Mouse (Mus musculus) embryonic facial prominence, embryonic 11.5 days (tissue): ENCODE data around the gene Fxyd1. TPM values are rescaled to one million over a fixed set of nuclear protein-coding genes. Genes with fewer than 3 reads are reported as not detected.

ENCODE experiments used
- ATAC-seq: fragments of 200-750 bp; cut with Nextera tagmentation; replicated peaks from 2 replicates; pipeline ENCODE4 v1.8.0; 2017; ENCODE audit warnings: low read depth; ENCODE audit not compliant: insufficient number of reproducible peaks, low FRiP score, low TSS enrichment
- DNase-seq: peaks from one replicate; pipeline ENCODE4 v3.0.0-alpha.2; 2015; ENCODE audit warnings: low spot score
- H3K27ac ChIP-seq: fragments of 300-500 bp; sonication (generic); replicated peaks from 2 replicates; pipeline ENCODE4 v1.5.1; 2014; ENCODE audit warnings: mild to moderate bottlenecking, low read depth, low read length, control low read depth
- H3K27me3 ChIP-seq: fragments of 300-500 bp; sonication (generic); 2 replicates; pipeline ENCODE4 v1.6.1; 2014; ENCODE audit warnings: mild to moderate bottlenecking, low read length, moderate library complexity, mixed read lengths; ENCODE audit not compliant: control insufficient read depth, insufficient read depth
- H3K36me3 ChIP-seq: fragments of 300-500 bp; sonication (generic); replicated peaks from 2 replicates; pipeline ENCODE4 v1.6.1; 2014; ENCODE audit warnings: low read depth, mild to moderate bottlenecking, low read length, moderate library complexity, mixed read lengths; ENCODE audit not compliant: control insufficient read depth, insufficient read depth
- H3K4me1 ChIP-seq: fragments of 300-500 bp; sonication (generic); 2 replicates; pipeline ENCODE4 v1.6.1; 2014; ENCODE audit warnings: low read length, mixed read lengths; ENCODE audit not compliant: control insufficient read depth, insufficient read depth
- H3K4me2 ChIP-seq: fragments of 300-500 bp; sonication (generic); 2 replicates; pipeline ENCODE4 v1.6.1; 2014; ENCODE audit warnings: low read depth, mild to moderate bottlenecking, control low read depth, low read length, moderate library complexity
- H3K4me3 ChIP-seq: fragments of 300-500 bp; sonication (generic); 2 replicates; pipeline ENCODE4 v1.5.1; 2014; ENCODE audit warnings: low read depth, low read length, control low read depth
- H3K9ac ChIP-seq: fragments of 300-500 bp; sonication (generic); replicated peaks from 2 replicates; pipeline ENCODE4 v1.6.1; 2014; ENCODE audit warnings: mild to moderate bottlenecking, control low read depth, low read length
- H3K9me3 ChIP-seq: fragments of 300-500 bp; sonication (generic); replicated peaks from 2 replicates; pipeline ENCODE4 v1.6.1; 2016; ENCODE audit warnings: mild to moderate bottlenecking, low read length, inconsistent platforms, mixed read lengths; ENCODE audit not compliant: control insufficient read depth
- WGBS: fragments of 180-500 bp; shearing (Covaris S2); extraction: QIAGEN DNeasy Blood & Tissue Kit; methylation state at CpG from one replicate; pipeline ENCODE4 v1.1.7; 2014; 5-methylcytosine and 5-hydroxymethylcytosine counted together
- polyA plus RNA-seq: library from polyadenylated mRNA; unstranded; fragments of >200 nt; fragmentation: Nextera tagmentation; extraction: Ambion mirVana; gene quantifications from 2 replicates; pipeline ENCODE4 v1.2.1, GENCODE M21; 2014

The Fxyd1 gene
- polyA plus RNA-seq, result 11.8 and 12.0 TPM in 2 replicates

GRCm38 (mm10) chr7:31057071-31057470 lies at the start of gene Fxyd1:
Gene Fxyd1, minus strand, starts transcription at chr7:31057199.
- 68% methylated on average over 2 of the region's 2 CpGs for WGBS
- H3K9ac ChIP-seq, result no peak within 1 kb of the TSS
- no peaks in the 10 kb centered on the region for H3K9me3 ChIP-seq
- DNase-seq, result no peak
- H3K4me3 ChIP-seq, result no peak within 1 kb of the TSS
- ATAC-seq, result no peak
- peaks cover 8% of the 10 kb centered on the region; the same call in 1 of the 2 replicates for H3K4me1 ChIP-seq
- H3K36me3 ChIP-seq, result no peaks in the 10 kb centered on the region
- H3K27ac ChIP-seq, result no peak within 1 kb of the TSS
- peaks cover 21% of the 10 kb centered on the region for H3K27me3 ChIP-seq
- no peak within 1 kb of the TSS for H3K4me2 ChIP-seq

GRCm38 (mm10) chr7:31106166-31106565 lies 49.2 kb upstream of the Fxyd1 start:
- WGBS, result 65% methylated on average over 3 of the region's 3 CpGs
- no peak for ATAC-seq

DNA sequence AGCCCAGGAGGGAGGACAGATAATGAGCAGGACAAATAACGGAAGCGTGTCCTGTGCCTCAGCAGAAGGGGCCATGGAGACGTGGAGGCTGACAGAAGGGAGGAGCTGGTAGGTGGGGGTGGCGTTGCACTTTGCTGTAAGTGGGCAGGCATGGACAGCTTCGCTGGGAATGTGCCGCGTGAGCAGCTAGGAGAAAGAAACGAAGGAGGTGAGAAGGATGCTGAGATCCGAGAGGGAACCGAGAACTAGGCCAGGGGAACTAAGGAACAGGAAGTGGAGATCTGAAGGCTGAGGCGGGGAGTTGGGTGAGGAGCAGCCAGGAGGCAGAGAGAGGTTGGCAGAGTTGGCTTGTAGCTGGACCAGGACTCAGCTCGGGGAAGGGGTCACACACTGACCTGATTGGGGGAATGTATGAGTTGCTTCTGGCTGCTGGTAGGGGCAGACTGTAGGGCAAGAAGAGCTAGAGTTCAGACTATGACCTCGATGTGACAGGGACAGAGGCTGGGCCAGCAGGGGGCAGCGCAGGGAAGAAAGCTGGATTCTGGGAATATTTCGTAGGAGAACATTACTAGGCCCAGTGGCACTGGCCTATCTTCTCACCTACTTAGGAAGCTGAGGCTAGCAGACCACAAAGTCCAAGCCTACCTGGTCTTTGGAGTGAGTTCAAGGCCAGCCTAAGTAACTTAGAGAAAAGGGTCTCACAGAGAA lies 48.2 kb upstream of the Fxyd1 start:
- Histone ChIP-seq H3K36me3 (no peaks in the 10 kb centered on the region), H3K9ac (no peak overlapping the region), H3K27ac (no peak overlapping the region), H3K9me3 (no peaks in the 10 kb centered on the region), H3K4me2 (no peak overlapping the region), H3K4me1 (no peaks in the 10 kb centered on the region), H3K27me3 (no peaks in the 10 kb centered on the region), H3K4me3 (no peak overlapping the region)
- ATAC-seq (no peak), DNase-seq (peak; percentile 46)
- 60% methylated on average over 15 of the region's 15 CpGs for WGBS

More at GRCm38 (mm10) chr7:31106166-31106565, 49.2 kb upstream of the Fxyd1 start:
- H3K9ac ChIP-seq, result no peak overlapping the region
- DNase-seq, result no peak
- H3K4me3 ChIP-seq, result no peak overlapping the region
- no peaks in the 10 kb centered on the region for H3K27me3 ChIP-seq
- no peaks in the 10 kb centered on the region for H3K36me3 ChIP-seq
- no peaks in the 10 kb centered on the region for H3K9me3 ChIP-seq
- no peaks in the 10 kb centered on the region for H3K4me1 ChIP-seq
- no peak overlapping the region for H3K27ac ChIP-seq
- no peak overlapping the region for H3K4me2 ChIP-seq

- H3K4me1 ChIP-seq, result no peaks in the 10 kb centered on the region
- H3K4me3 ChIP-seq, result no peak overlapping the region
- DNase-seq, result no peak
- H3K9ac ChIP-seq, result no peak overlapping the region
- H3K27ac ChIP-seq, result no peak overlapping the region
- no peak for ATAC-seq
- WGBS, result 82% methylated on average over 14 of the region's 14 CpGs
- no peaks in the 10 kb centered on the region for H3K36me3 ChIP-seq
- no peak overlapping the region for H3K4me2 ChIP-seq
- H3K27me3 ChIP-seq, result no peaks in the 10 kb centered on the region
- H3K9me3 ChIP-seq, result no peaks in the 10 kb centered on the region
Observed at GRCm38 (mm10) chr7:31100786-31101185, 43.8 kb upstream of the Fxyd1 start.

DNA sequence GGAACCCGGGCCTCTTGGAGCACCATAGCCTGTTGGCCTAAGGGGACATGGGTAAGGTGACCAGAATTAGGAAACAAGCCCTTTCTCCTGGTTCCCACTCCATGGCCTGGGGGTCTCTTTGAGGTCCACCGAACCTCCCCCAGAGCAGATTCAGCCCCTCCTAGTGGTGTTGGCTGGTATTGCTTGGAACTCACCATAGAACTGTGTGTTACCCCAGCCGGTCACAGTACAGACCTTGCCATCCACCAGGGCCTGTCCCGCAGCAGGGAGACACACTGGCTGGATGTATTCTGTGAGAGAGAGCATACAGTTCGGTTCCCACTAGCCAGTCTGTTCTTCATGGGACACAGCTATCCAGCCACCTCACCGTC lies 42.6 kb upstream of the Fxyd1 start:
- no peak for ATAC-seq
- no peak overlapping the region for H3K9ac ChIP-seq
- no peaks in the 10 kb centered on the region for H3K36me3 ChIP-seq
- no peak overlapping the region for H3K27ac ChIP-seq
- no peaks in the 10 kb centered on the region for H3K9me3 ChIP-seq
- H3K27me3 ChIP-seq, result no peaks in the 10 kb centered on the region
- no peak overlapping the region for H3K4me3 ChIP-seq
- no peaks in the 10 kb centered on the region for H3K4me1 ChIP-seq
- H3K4me2 ChIP-seq, result no peak overlapping the region
- no peak for DNase-seq
- WGBS, result 82% methylated on average over 6 of the region's 6 CpGs

GRCm38 (mm10) chr7:31098697-31099611 lies 42.0 kb upstream of the Fxyd1 start:
- Histone ChIP-seq H3K27me3 (no peaks in the 10 kb centered on the region), H3K27ac (no peak overlapping the region), H3K9me3 (no peaks in the 10 kb centered on the region), H3K4me1 (no peaks in the 10 kb centered on the region), H3K4me3 (no peak overlapping the region), H3K9ac (no peak overlapping the region), H3K4me2 (no peak overlapping the region), H3K36me3 (no peaks in the 10 kb centered on the region)
- 80% methylated on average over 22 of the region's 22 CpGs for WGBS
- ATAC-seq (no peak), DNase-seq (no peak)

GRCm38 (mm10) chr7:31097583-31098248 lies 40.7 kb upstream of the Fxyd1 start:
- no peaks in the 10 kb centered on the region for H3K4me1 ChIP-seq
- no peaks in the 10 kb centered on the region for H3K9me3 ChIP-seq
- no peaks in the 10 kb centered on the region for H3K27me3 ChIP-seq
- 36% methylated on average over 19 of the region's 20 CpGs for WGBS
- peak overlapping the region; percentile 1; the same call in 1 of the 2 replicates for H3K4me3 ChIP-seq
- H3K4me2 ChIP-seq, result peak overlapping the region; percentile 21
- ATAC-seq (peak; percentile 88), DNase-seq (peak; percentile 96)
- no peak overlapping the region for H3K27ac ChIP-seq
- H3K36me3 ChIP-seq, result no peaks in the 10 kb centered on the region
- peak overlapping the region; percentile 25 for H3K9ac ChIP-seq
